Mouse (Mus musculus) adrenal gland, adult 8-10 months (tissue): ENCODE results near the gene Ube2c. TPM values are rescaled to one million over a fixed set of nuclear protein-coding genes. Genes with fewer than 3 reads are reported as not detected.
A peak's percentile ranks its signal among the peaks of the same experiment; 100 is the strongest.
"Not testable (repeated sequence)": the region's sequence is repeated elsewhere in the genome, so short reads cannot be mapped to it uniquely, and the experiment has no call there.

Experiments used
- DNase-seq: peaks from one replicate; pipeline ENCODE4 v3.0.0; 2022
- total RNA-seq, 4 experiments: library from RNA; stranded (reverse); gene quantifications; 2 replicates each; pipeline ENCODE4 v1.2.4; 2022

Ube2c gene
- total RNA-seq, 4 experiments from 2014 or later: 1.1 to 5.1 (median 2.0) TPM

- DNase-seq: no peak
These were observed 20.8 kb downstream of the Ube2c start for GRCm38 (mm10) chr2:164790451-164790850.

DNA sequence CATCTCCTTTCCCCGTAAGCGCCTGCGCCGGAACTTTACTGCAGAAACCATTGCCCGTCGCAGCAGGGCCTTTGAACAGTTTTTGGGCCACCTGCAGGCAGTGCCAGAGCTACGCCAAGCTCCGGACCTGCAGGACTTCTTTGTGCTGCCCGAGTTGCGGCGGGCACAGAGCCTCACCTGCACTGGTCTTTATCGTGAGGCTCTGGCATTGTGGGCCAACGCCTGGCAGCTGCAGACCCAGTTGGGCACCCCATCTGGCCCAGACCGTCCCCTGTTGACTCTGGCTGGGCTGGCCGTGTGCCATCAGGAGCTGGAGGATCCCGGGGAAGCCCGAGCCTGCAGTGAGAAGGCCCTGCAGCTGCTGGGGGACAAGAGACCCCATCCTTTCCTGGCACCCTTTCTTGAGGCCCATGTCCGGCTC lies 22.2 kb downstream of the Ube2c start:
- DNase-seq: no peak

- DNase-seq: no peak
These were observed 22.9 kb downstream of the Ube2c start for GRCm38 (mm10) chr2:164792400-164793190.

- no peak for DNase-seq
These were observed 23.5 kb downstream of the Ube2c start for GRCm38 (mm10) chr2:164793236-164793635.

DNA sequence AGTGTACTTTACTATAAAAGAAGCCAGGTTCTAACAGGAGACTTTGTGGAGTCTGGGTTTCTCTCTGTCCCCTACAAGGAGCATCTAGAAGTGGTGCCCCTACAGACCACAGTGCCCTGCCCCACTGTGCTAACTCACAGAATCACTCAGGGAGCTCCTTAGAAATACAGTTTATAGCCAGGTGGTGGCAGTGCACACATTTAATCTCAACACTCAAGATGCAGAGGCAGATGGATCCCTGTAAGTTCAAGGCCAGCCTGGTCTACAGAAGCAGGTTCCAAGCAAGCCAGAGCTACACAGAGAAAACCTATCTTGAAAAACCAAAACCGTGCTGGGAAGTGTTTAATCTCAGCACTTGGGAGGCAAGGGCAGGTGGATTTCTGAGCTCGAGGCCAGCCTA lies 24.1 kb downstream of the Ube2c start:
- DNase-seq: no peak

DNA sequence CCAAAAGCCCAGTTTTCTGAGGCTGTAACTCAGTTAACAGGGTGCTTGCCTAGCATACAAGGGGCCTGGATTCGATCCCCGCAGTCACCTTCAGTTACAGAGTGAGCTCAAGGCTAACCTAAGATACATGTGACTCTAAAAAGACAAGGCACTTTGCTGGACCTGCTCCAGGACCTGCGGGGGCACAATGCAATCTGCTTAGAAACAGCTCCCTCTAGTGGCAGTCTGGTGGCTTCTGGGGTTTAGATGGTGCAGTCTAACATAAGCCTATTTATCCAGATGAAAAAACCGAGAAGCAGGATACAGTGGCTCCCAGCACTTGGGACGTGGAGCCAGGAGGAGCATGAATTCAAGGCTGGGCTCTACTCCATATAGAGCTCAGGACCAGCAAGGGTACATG lies 24.6 kb downstream of the Ube2c start:
- peak; percentile 87 for DNase-seq

- DNase-seq: no peak
These were observed 26.2 kb downstream of the Ube2c start for GRCm38 (mm10) chr2:164795868-164796267.

GRCm38 (mm10) chr2:164798554-164798953 lies 28.9 kb downstream of the Ube2c start:
- DNase-seq: not testable (repeated sequence)

DNA sequence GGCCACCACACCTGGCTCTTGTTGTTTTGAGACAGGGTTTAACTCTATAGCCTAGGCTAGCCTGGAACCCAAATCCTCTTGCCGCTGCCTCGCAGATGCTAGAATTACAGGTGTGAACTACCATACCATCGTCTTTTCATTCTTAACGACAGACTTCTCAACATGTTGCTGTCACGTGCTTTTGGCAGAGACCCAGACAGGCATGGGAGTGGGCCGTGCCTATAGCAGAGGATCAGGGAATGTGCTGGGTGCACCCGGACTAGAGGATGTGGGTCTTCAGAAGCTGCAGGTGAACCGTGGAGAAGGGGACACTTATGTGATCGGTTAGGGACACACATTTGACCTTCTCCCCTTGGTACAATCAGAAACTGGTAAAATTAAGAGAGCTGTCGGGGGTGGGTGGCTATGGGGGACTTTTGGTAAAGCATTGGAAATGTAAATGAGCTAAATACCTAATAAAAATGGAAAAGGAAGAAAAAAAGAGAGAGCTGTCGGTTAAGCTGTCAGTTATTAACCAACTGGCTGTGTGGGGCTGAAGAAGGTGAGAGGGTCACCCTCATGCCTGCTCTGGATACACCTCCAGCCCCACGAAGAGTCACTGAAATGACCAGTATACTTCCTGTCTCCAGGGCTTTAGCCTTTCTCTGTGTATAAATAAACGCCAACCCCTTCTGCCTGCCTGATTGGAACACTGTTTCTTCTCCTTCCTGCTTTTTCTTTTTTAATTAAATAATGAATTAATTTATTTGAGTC lies 30.7 kb downstream of the Ube2c start:
- no peak for DNase-seq

- DNase-seq: no peak
These were observed 33.7 kb downstream of the Ube2c start for GRCm38 (mm10) chr2:164803201-164803920.

DNA sequence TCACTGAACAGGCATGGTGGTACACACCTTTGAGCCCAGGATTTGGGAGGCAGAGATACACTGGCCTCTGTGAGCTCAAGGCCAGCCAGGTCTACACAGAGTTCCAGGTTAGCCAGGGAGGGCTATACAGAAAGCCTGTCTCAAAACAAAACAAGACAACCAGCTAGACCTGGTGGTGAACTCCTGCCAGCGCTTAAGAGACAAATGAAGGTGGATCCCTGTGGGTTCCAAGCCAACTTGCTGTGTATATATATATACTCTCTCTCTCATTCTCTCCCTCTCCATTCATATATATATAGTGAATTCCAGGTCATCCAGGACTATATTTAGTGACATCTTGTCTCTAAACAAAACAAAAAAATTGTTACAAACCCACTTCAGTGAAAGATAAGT lies 34.2 kb downstream of the Ube2c start:
- no peak for DNase-seq

DNA sequence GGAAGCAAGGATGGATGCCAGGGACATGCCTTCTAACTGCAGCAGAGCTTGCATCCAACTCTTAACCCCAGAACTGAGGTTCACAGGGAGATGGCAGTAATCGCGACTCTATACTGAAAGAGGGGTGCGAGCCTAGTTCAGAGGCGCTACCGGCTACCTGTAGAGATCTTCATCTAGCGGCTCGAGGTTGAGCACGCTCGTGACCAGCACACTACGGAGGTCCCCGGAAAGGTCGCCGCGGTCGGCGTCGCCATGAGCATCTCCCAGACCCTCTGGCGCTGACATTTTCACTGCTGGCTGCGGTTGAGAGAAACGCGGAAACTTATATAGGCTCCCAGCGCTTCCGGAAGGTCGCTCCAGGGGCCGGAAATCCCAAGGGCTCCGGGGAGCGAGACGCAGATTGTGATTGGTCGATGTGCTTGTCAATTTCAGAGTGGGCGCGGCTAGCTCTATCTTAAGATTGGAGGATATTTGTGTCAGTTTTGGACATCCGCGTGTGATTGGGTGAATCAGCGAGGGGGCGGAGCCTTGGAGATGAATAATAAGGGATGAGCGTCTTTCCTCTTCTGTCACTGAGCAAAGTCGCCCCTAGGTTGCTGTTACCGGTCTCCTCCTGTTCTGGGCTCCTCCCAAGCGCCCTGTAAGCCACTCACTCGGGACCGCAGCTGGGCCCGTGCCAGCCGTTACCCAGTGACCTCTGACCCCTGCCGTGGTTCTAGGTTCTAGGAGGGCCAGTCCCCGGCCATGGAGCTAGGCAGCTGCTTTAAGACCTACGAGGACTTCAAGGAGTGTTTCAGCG lies 35.0 kb downstream of the Ube2c start, which contains the start of the genes Acot8 and Zswim3:
Acot8 (minus strand) TSS at position 350 of the 799 bp plus-strand sequence.
Zswim3 (plus strand) TSS at position 566 of the 799 bp plus-strand sequence.
- DNase-seq: peak; percentile 98

DNA sequence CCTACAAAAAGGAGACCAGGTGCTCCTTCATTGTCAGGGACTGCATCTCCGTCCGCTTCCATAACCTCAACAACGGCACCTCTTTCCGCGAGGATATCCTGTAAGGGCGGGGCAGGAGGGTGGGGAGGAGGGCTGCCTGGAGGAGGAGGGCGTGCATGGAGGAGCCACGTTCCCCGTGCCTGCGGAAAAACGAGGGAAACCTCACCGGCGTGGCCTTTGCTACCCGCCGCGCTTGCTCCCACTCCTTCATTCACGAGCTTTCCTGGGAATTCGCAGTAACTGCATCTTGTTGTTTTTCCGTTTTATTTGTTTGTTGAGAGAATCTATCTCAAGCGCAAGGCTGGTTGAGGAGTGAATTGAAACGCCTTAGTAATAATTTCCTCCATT lies 35.6 kb downstream of the Ube2c start:
- no peak for DNase-seq

DNA sequence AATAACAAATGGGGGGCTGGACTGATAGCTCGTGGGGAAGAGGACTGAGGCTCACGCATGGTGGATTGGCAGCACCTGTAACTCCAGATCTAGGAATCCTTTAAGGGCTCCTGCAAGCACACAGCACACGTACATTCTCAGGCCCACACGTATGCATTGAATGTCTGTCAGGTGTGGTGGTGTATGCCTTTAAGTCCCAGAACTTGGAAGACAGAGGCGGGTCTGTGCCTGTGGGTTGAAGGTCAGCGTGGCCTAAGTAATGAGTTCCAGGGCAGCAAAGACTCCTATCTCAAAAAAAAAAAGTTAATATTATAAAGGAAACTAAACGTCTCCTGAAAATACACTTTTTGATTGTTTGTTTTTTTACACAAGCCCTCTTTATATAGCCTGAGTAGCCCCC lies 36.9 kb downstream of the Ube2c start:
- no peak for DNase-seq

GRCm38 (mm10) chr2:164813557-164813956 lies 43.9 kb downstream of the Ube2c start:
- DNase-seq: no peak

GRCm38 (mm10) chr2:164815348-164815747 lies 45.6 kb downstream of the Ube2c start:
- no peak for DNase-seq

DNA sequence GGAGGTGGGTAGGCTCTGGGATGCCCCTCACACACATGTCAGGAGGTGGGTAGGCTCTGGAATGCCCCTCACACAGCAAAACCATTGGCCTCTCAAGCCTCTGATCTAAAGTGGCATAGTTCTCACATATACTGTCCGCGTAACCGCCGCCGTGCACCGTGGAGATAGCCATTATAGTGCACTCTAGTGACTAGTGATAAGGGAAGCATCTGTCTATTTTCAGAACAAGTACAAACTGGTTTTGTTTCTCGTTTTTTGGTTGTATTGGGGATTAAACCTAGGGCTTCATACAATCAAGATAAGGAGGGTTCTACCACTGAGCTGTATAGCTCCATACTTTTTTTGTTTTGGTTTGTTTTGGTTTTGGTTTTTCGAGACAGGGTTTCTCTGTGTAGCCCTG lies 46.1 kb downstream of the Ube2c start:
- no peak for DNase-seq

GRCm38 (mm10) chr2:164817206-164817605 lies 47.5 kb downstream of the Ube2c start:
- DNase-seq: no peak

GRCm38 (mm10) chr2:164817703-164818102 lies 48.0 kb downstream of the Ube2c start:
- no peak for DNase-seq

GRCm38 (mm10) chr2:164821060-164821459 lies 51.4 kb downstream of the Ube2c start:
- no peak for DNase-seq

GRCm38 (mm10) chr2:164822636-164823165 lies 53.0 kb downstream of the Ube2c start, which contains the start of gene Zswim1:
TSS of gene Zswim1 (plus strand) at chr2:164822686.
- peak; percentile 99 for DNase-seq

DNA sequence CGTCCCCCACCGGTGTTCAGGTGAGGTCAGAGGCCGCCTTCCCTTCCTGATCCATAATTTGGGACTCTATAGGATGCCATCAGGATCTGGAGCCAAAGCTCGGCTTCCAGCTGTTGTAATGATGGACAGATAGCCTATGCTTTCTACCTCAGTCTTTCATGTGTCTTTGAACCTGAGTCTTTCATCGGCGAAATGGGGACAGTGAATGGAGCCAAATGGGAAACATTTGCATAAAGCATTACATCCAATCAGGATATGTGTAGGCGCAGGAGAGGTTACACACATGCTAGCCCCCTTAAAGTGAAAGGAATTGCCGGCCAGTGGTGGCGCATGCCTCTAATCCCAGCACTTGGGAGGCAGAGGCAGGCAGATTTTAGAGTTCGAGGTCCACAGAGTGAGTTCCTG lies 53.5 kb downstream of the Ube2c start:
- DNase-seq: no peak
